Mouse (Mus musculus) lung, adult 2 months (tissue): Measurements from ENCODE around the gene Stk4.

Source experiments
- CTCF ChIP-seq: fragments of 200-500 bp; IDR thresholded peaks from 2 replicates; pipeline ENCODE4 v1.5.1; 2011; ENCODE audit warnings: mild to moderate bottlenecking, low read length, control low read depth; ENCODE audit not compliant: insufficient read depth
- POLR2A ChIP-seq: fragments of 200-500 bp; IDR thresholded peaks from 2 replicates; pipeline ENCODE4 v1.6.1; 2011; ENCODE audit warnings: low read depth, mild to moderate bottlenecking, control low read depth, low read length, borderline replicate concordance; ENCODE audit errors: extremely low read depth

DNA sequence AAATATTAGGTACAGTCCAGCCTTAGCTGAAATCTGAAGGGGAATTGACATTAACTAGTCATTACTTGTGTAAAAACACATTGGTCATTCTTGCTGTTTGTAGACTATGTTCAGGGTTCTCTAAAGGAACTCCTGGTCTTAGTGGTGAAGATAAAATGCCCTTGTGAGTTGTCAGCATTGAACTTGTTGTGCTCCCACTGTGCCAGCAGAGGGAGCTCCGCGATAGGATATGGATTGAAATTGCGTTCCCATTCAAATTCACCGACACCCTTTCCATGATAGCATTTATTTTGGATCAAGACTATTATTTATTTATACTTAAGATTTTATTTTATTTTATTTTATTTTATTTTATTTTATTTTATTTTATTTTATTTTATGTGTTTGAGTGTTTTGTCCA lies 33.4 kb downstream of the Stk4 start:
- TF ChIP-seq POLR2A, result no peak
- peak; percentile 88 for TF ChIP-seq CTCF
